Mouse (Mus musculus): ENCODE measurements around the gene Tmem128.
A peak's percentile ranks its signal among the peaks of the same experiment; 100 is the strongest.

The Tmem128 gene

GRCm38 (mm10) chr5:38277936-38278600 lies 18.1 kb downstream of the Tmem128 start:
- no peak for DNase-seq (ENCODE audit: low spot score)

GRCm38 (mm10) chr5:38280075-38280474 lies 20.1 kb downstream of the Tmem128 start:
- no peak for DNase-seq (ENCODE audit: low spot score)

- no peak for DNase-seq (ENCODE audit: low spot score)
Observed at GRCm38 (mm10) chr5:38285724-38286123, 25.7 kb downstream of the Tmem128 start.

- no peak for DNase-seq (ENCODE audit: low spot score)
Observed at GRCm38 (mm10) chr5:38288476-38288875, 28.5 kb downstream of the Tmem128 start.

- no peak for DNase-seq (ENCODE audit: low spot score)
Observed at GRCm38 (mm10) chr5:38301761-38302411, 41.9 kb downstream of the Tmem128 start.

- DNase-seq (ENCODE audit: low spot score) = no peak
Observed at GRCm38 (mm10) chr5:38302651-38303050, 42.7 kb downstream of the Tmem128 start.

- no peak for DNase-seq (ENCODE audit: low spot score)
Observed at GRCm38 (mm10) chr5:38305241-38305640, 45.3 kb downstream of the Tmem128 start.

- peak; percentile 79 for DNase-seq (ENCODE audit: low spot score)
Observed at GRCm38 (mm10) chr5:38307255-38308101, 47.5 kb downstream of the Tmem128 start.

GRCm38 (mm10) chr5:38308873-38309272 lies 48.9 kb downstream of the Tmem128 start:
- DNase-seq (ENCODE audit: low spot score) = no peak

- DNase-seq (ENCODE audit: low spot score) = no peak
Observed at GRCm38 (mm10) chr5:38309795-38310194, 49.8 kb downstream of the Tmem128 start.
